Mouse (Mus musculus) bone marrow macrophage, adult 2 months (primary cell): Measurements from ENCODE around the gene Dcp1b.

Source experiments
- CTCF ChIP-seq: IDR thresholded peaks from 2 replicates; pipeline ENCODE4 v1.5.1; 2012; ENCODE audit warnings: low read depth, mild to moderate bottlenecking, low read length, moderate library complexity
- POLR2A ChIP-seq: IDR thresholded peaks from 2 replicates; pipeline ENCODE4 v1.6.1; 2012; ENCODE audit warnings: mild to moderate bottlenecking, low read depth, low read length, borderline replicate concordance

DNA sequence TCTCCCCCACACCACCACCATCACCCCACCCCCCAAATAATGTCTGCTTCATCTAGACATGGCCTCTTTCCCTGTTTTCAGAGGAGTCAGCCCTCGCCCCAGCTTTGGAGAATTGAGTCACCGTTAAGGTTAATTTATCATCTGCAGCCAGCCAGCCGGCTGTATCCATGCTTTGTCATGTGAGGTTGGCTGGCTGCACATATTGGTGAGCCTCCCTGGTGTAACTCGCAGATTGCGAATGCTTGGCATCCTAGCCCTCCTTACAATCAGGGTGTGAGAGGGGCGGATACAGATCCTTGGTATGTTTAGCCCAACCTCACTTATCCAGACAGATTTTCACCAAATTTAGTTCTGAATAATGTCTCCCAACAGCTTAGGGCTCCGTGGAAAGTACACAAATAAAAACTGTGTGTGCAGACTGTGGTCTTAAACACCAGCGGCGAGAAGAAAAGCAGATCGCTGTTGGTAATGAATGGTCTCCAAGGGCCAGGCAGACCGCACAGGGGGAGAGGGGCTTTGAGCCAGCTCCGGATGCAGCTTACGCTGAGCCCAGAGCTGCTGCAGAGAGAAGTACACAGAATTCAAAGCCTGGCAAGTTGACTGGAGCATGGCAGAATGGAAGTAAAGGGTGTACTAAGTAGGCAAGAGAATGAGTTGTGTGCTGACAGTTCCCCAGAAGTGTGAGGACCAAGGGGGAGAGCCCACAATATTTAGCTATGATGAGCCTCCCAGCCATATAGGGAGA is 49.6 kb downstream of the Dcp1b start:
- TF ChIP-seq POLR2A (no peak), CTCF (no peak)
